Mouse (Mus musculus) stomach, embryonic 16.5 days (tissue): ENCODE measurements around the gene Ift81. TPM values are rescaled to one million over a fixed set of nuclear protein-coding genes. Genes with fewer than 3 reads are reported as not detected.

Source experiments
- ATAC-seq: fragments of 200-750 bp; cut with Nextera tagmentation; 2 replicates; pipeline ENCODE4 v1.8.0; 2017; ENCODE audit warnings: moderate number of reproducible peaks, moderate TSS enrichment; ENCODE audit not compliant: insufficient read depth, low FRiP score
- H3K27ac ChIP-seq: fragments of 300-500 bp; sonication (generic); 2 replicates; pipeline ENCODE4 v1.5.1; 2014; ENCODE audit warnings: low read length
- H3K27me3 ChIP-seq: fragments of 300-500 bp; sonication (generic); 2 replicates; pipeline ENCODE4 v1.6.1; 2014; ENCODE audit warnings: low read length, control low read depth, mixed read lengths; ENCODE audit not compliant: control insufficient read depth, insufficient read depth
- H3K36me3 ChIP-seq: fragments of 300-500 bp; sonication (generic); 2 replicates; pipeline ENCODE4 v1.6.1; 2014; ENCODE audit warnings: low read length; ENCODE audit not compliant: control insufficient read depth, insufficient read depth
- H3K4me1 ChIP-seq: fragments of 300-500 bp; sonication (generic); 2 replicates; pipeline ENCODE4 v1.6.1; 2014; ENCODE audit warnings: low read length, control low read depth, mixed read lengths; ENCODE audit not compliant: control insufficient read depth, insufficient read depth
- H3K4me2 ChIP-seq: fragments of 300-500 bp; sonication (generic); 2 replicates; pipeline ENCODE4 v1.6.1; 2014; ENCODE audit warnings: low read depth, low read length, mixed read lengths
- H3K4me3 ChIP-seq: fragments of 300-500 bp; sonication (generic); replicated peaks from 2 replicates; pipeline ENCODE4 v1.5.1; 2014; ENCODE audit warnings: mild to moderate bottlenecking, low read length
- H3K9ac ChIP-seq: fragments of 300-500 bp; sonication (generic); 2 replicates; pipeline ENCODE4 v1.6.1; 2014; ENCODE audit warnings: low read length
- H3K9me3 ChIP-seq: fragments of 300-500 bp; sonication (generic); replicated peaks from 2 replicates; pipeline ENCODE4 v1.6.1; 2016; ENCODE audit warnings: low read length, control low read depth; ENCODE audit not compliant: control insufficient read depth
- WGBS: fragments of 180-500 bp; shearing (Covaris S2); extraction: QIAGEN DNeasy Blood & Tissue Kit; methylation state at CpG from one replicate; pipeline ENCODE4 v1.1.7; 2014; 5-methylcytosine and 5-hydroxymethylcytosine counted together
- polyA plus RNA-seq: library from polyadenylated mRNA; unstranded; fragments of >200 nt; fragmentation: Nextera tagmentation; extraction: Ambion mirVana; gene quantifications from 2 replicates; pipeline ENCODE4 v1.2.1, GENCODE M21; 2015

The Ift81 gene
- polyA plus RNA-seq, 1 experiment from 2014 or later: 36.0 TPM

GRCm38 (mm10) chr5:122547810-122548209 lies 66.5 kb downstream of the Ift81 start:
- 75% methylated on average over 6 of the region's 6 CpGs for WGBS
- H3K9ac ChIP-seq: peak overlapping the region; percentile 26; the same call in 1 of the 2 replicates
- ATAC-seq: no peak
- H3K4me2 ChIP-seq: no peak overlapping the region
- peak overlapping the region; percentile 52 for H3K27ac ChIP-seq
- H3K27me3 ChIP-seq: no peaks in the 10 kb centered on the region
- no peak overlapping the region for H3K4me3 ChIP-seq
- peaks cover 12% of the 10 kb centered on the region for H3K4me1 ChIP-seq
- no peaks in the 10 kb centered on the region for H3K9me3 ChIP-seq
- H3K36me3 ChIP-seq: no peaks in the 10 kb centered on the region

DNA sequence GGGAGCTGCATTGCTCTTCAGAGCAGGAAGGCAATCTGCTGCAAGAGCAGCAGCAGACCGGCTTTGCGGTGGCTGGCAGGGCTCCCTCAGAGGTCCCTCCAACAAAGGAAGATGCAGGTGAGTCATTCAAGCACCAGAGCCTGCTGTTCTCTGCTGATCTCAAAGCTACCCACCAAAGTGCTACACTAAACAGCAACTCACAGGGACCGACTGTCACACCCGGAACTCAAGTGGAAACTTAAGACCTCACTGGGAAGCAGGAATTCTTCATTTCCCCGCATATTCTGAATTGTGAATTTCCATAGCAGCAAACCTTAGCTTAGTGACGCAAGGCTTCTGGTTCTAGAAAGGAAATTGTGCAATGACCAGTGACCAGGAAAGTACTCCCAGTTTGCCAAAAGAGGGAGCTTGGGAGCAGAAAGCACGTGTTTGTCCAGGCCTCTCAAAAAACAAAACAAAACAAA lies 67.0 kb downstream of the Ift81 start:
- no peak for ATAC-seq
- Histone ChIP-seq H3K4me1 (peaks cover 12% of the 10 kb centered on the region), H3K36me3 (no peaks in the 10 kb centered on the region), H3K27me3 (no peaks in the 10 kb centered on the region), H3K9me3 (no peaks in the 10 kb centered on the region), H3K27ac (0 out of 2 replicates have a peak overlapping the region, but pooled peaks have one; percentile 29), H3K4me3 (no peak overlapping the region), H3K4me2 (no peak overlapping the region), H3K9ac (no peak overlapping the region)
- 53% methylated on average over 7 of the region's 7 CpGs for WGBS

DNA sequence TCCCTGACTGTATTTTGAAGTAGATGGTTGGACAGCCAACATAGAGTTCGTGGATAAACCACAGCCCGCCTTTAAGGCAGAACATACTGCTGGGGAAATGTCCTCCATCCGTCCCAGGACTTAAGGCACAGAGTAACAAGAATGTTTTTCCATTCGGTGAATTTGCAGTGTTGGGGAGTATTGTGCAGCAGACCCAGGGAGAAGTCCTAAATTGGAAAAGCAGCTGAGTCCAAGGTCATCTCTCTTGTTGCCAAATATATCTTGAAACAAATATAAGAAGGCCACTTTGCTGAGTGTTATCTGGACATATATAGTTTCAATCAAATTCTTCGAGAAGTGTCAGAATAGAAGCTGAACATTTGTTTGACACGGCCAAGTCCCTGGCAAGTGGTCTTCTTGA lies 70.9 kb downstream of the Ift81 start:
- Histone ChIP-seq H3K27me3 (no peaks in the 10 kb centered on the region), H3K4me1 (peaks cover 12% of the 10 kb centered on the region), H3K27ac (no peak overlapping the region), H3K36me3 (no peaks in the 10 kb centered on the region), H3K4me3 (no peak overlapping the region), H3K9ac (no peak overlapping the region), H3K4me2 (no peak overlapping the region), H3K9me3 (no peaks in the 10 kb centered on the region)
- WGBS: 81% methylated on average over 6 of the region's 6 CpGs
- no peak for ATAC-seq

DNA sequence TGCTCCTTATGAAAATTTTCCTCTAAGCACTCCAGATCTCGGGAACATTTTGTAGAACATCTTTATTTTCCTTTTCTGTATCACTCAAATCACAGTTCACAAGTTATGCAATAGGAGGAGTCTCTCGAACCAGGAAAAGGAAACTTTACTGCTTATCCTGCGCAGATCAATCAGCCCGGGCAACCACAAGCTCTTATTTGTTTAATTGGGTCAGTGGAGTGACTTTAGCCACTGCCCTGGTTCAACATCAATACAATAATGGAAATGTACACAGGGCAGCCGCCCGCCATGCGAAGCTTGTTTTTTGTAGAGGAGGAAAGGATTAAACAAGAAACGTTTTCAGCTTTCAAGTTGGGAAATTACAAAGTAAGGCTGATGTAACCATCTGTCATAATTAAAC lies 72.4 kb downstream of the Ift81 start:
- Histone ChIP-seq H3K4me2 (no peak overlapping the region), H3K36me3 (no peaks in the 10 kb centered on the region), H3K9ac (no peak overlapping the region), H3K27me3 (no peaks in the 10 kb centered on the region), H3K4me3 (no peak overlapping the region), H3K9me3 (no peaks in the 10 kb centered on the region), H3K27ac (no peak overlapping the region), H3K4me1 (peaks cover 2% of the 10 kb centered on the region; the same call in 1 of the 2 replicates)
- ATAC-seq: no peak
- WGBS: 54% methylated on average over 8 of the region's 8 CpGs

DNA sequence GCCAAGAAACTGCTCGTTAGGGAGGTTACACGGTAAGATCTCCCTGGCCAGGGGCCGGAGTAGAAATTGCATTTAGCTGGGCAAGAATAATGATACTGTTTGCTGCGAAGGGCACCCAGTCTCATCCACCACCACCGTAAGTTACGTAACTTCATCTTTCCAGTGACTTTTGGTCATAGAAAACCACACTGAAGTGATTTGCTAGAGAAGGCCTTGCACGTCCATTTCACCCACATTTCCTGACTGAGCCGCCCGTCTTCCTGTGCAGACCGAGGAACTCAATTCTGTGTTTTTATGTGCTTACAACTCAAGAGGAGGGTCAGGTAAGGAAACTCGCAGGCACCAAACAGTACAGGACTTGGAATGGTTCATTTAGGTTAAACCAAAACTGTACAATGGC lies 76.2 kb downstream of the Ift81 start:
- no peak for ATAC-seq
- Histone ChIP-seq H3K9me3 (no peaks in the 10 kb centered on the region), H3K4me1 (no peaks in the 10 kb centered on the region), H3K9ac (no peak overlapping the region), H3K4me3 (no peak overlapping the region), H3K36me3 (no peaks in the 10 kb centered on the region), H3K4me2 (no peak overlapping the region), H3K27ac (no peak overlapping the region), H3K27me3 (no peaks in the 10 kb centered on the region)
- 93% methylated on average over 11 of the region's 11 CpGs for WGBS

GRCm38 (mm10) chr5:122537654-122538053 lies 76.7 kb downstream of the Ift81 start:
- no peak; the same call in 1 of the 2 replicates for ATAC-seq
- H3K9ac ChIP-seq: no peak overlapping the region
- H3K4me1 ChIP-seq: no peaks in the 10 kb centered on the region
- H3K9me3 ChIP-seq: no peaks in the 10 kb centered on the region
- H3K4me3 ChIP-seq: no peak overlapping the region
- H3K27ac ChIP-seq: no peak overlapping the region
- H3K4me2 ChIP-seq: no peak overlapping the region
- H3K36me3 ChIP-seq: no peaks in the 10 kb centered on the region
- no peaks in the 10 kb centered on the region for H3K27me3 ChIP-seq
- 91% methylated on average over 5 of the region's 5 CpGs for WGBS

GRCm38 (mm10) chr5:122533884-122534283 lies 80.4 kb downstream of the Ift81 start:
- Histone ChIP-seq H3K36me3 (no peaks in the 10 kb centered on the region), H3K27ac (no peak overlapping the region), H3K4me3 (no peak overlapping the region), H3K27me3 (no peaks in the 10 kb centered on the region), H3K4me2 (no peak overlapping the region), H3K4me1 (peaks cover 15% of the 10 kb centered on the region), H3K9me3 (no peaks in the 10 kb centered on the region), H3K9ac (no peak overlapping the region)
- 81% methylated on average over 8 of the region's 8 CpGs for WGBS
- no peak for ATAC-seq

- no peaks in the 10 kb centered on the region for H3K36me3 ChIP-seq
- no peaks in the 10 kb centered on the region for H3K27me3 ChIP-seq
- no peak overlapping the region for H3K4me3 ChIP-seq
- peaks cover 54% of the 10 kb centered on the region for H3K4me1 ChIP-seq
- 60% methylated on average over 9 of the region's 9 CpGs for WGBS
- ATAC-seq: no peak
- no peaks in the 10 kb centered on the region for H3K9me3 ChIP-seq
- no peak overlapping the region for H3K4me2 ChIP-seq
- peak overlapping the region; percentile 10; the same call in 1 of the 2 replicates for H3K9ac ChIP-seq
- peak overlapping the region; percentile 19 for H3K27ac ChIP-seq
Measured at GRCm38 (mm10) chr5:122529913-122530604, 84.3 kb downstream of the Ift81 start.

DNA sequence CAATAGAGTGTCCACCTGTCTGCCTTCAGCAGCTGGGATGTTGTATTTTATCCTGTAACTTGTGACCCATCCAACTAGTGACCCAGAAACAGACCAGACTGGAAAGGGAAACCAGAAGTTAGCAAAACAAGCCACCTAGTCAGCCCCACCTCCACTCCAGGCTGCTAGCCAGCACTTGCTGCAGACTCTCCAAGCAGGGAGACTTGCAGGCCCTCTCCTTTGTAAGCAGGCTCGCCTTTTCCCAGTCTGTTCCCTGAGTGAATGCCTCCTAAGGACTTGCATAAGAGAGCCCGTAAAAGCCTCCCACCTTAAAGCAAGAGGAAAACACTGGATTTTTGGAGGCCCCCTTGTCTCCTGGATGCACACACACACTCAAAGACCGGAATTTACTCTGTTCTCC lies 85.0 kb downstream of the Ift81 start:
- no peak overlapping the region for H3K4me2 ChIP-seq
- WGBS: 36% methylated on average over 3 of the region's 3 CpGs
- H3K9me3 ChIP-seq: no peaks in the 10 kb centered on the region
- H3K4me3 ChIP-seq: no peak overlapping the region
- H3K9ac ChIP-seq: peak overlapping the region; percentile 10; the same call in 1 of the 2 replicates
- H3K36me3 ChIP-seq: no peaks in the 10 kb centered on the region
- peak; percentile 7; the same call in 1 of the 2 replicates for ATAC-seq
- H3K27me3 ChIP-seq: no peaks in the 10 kb centered on the region
- H3K4me1 ChIP-seq: peaks cover 59% of the 10 kb centered on the region
- peak overlapping the region; percentile 19 for H3K27ac ChIP-seq
